Mouse (Mus musculus): ENCODE results near the gene Rps16. TPM values are rescaled to one million over a fixed set of nuclear protein-coding genes. Genes with fewer than 3 reads are reported as not detected.

Gene Rps16
- polyA plus RNA-seq, 1 experiment: 6,019 TPM

GRCm38 (mm10) chr7:28376011-28376771 is 25.7 kb downstream of the Rps16 start:
- TF ChIP-seq CTCF (IDR thresholded peaks at IDR 0.05; ENCODE audit: control insufficient read depth, insufficient read depth, insufficient read length) (no peak), MYOD1 (IDR thresholded peaks at IDR 0.05; ENCODE audit: control insufficient read depth, insufficient read length, low read depth) (no peak), CEBPB (IDR thresholded peaks at IDR 0.05; ENCODE audit: low read depth) (no peak), FOSL1 (IDR thresholded peaks at IDR 0.05; ENCODE audit: insufficient read depth, low read length, poor library complexity, severe bottlenecking) (no peak), USF1 (IDR thresholded peaks at IDR 0.05; ENCODE audit: low read depth) (no peak), MYOG (IDR thresholded peaks at IDR 0.05; ENCODE audit: control insufficient read depth, extremely low read depth, insufficient read length) (no peak), MAX (IDR thresholded peaks at IDR 0.05) (no peak)

GRCm38 (mm10) chr7:28377190-28378065 is 27.0 kb downstream of the Rps16 start:
- Histone ChIP-seq H3K27me3 (ENCODE audit: control insufficient read depth, insufficient read depth, insufficient read length) (no peaks in the 10 kb centered on the region), H3K36me3 (ENCODE audit: control insufficient read depth, insufficient read depth) (no peaks in the 10 kb centered on the region), H3K79me2 (ENCODE audit: control insufficient read depth, insufficient read depth) (peaks cover 28% of the 10 kb centered on the region), H3ac (ENCODE audit: control insufficient read depth, insufficient read length, low read depth) (peak overlapping the region; percentile 94), H3K4me3 (ENCODE audit: insufficient read depth, poor library complexity, severe bottlenecking) (peak overlapping the region; percentile 57), H3K79me3 (ENCODE audit: low read depth) (peaks cover 20% of the 10 kb centered on the region)
- TF ChIP-seq FOSL1 (IDR thresholded peaks at IDR 0.05; ENCODE audit: insufficient read depth, low read length, poor library complexity, severe bottlenecking): no peak
- no peak for TF ChIP-seq MYOG (IDR thresholded peaks at IDR 0.05; ENCODE audit: control insufficient read depth, extremely low read depth, insufficient read length)
- TF ChIP-seq USF1 (IDR thresholded peaks at IDR 0.05; ENCODE audit: low read depth): no peak
- no peak for TF ChIP-seq MYOD1 (IDR thresholded peaks at IDR 0.05; ENCODE audit: control insufficient read depth, insufficient read length, low read depth)
- no peak for TF ChIP-seq CTCF (IDR thresholded peaks at IDR 0.05; ENCODE audit: control insufficient read depth, insufficient read depth, insufficient read length)
- no peak for TF ChIP-seq MAX (IDR thresholded peaks at IDR 0.05)
- TF ChIP-seq CEBPB (IDR thresholded peaks at IDR 0.05; ENCODE audit: low read depth): no peak

More at GRCm38 (mm10) chr7:28376011-28376771, 25.7 kb downstream of the Rps16 start:
- Histone ChIP-seq H3ac (ENCODE audit: control insufficient read depth, insufficient read length, low read depth) (peak overlapping the region; percentile 63), H3K27me3 (ENCODE audit: control insufficient read depth, insufficient read depth, insufficient read length) (no peaks in the 10 kb centered on the region), H3K79me2 (ENCODE audit: control insufficient read depth, insufficient read depth) (peaks cover 38% of the 10 kb centered on the region), H3K36me3 (ENCODE audit: control insufficient read depth, insufficient read depth) (no peaks in the 10 kb centered on the region), H3K4me3 (ENCODE audit: insufficient read depth, poor library complexity, severe bottlenecking) (peak overlapping the region; percentile 25), H3K79me3 (ENCODE audit: low read depth) (peaks cover 24% of the 10 kb centered on the region)

GRCm38 (mm10) chr7:28378066-28378690 is 27.7 kb downstream of the Rps16 start:
- Histone ChIP-seq H3K79me2 (ENCODE audit: control insufficient read depth, insufficient read depth) (peaks cover 28% of the 10 kb centered on the region), H3K36me3 (ENCODE audit: control insufficient read depth, insufficient read depth) (no peaks in the 10 kb centered on the region), H3K79me3 (ENCODE audit: low read depth) (peaks cover 20% of the 10 kb centered on the region), H3K4me3 (ENCODE audit: insufficient read depth, poor library complexity, severe bottlenecking) (peak overlapping the region; percentile 57), H3ac (ENCODE audit: control insufficient read depth, insufficient read length, low read depth) (peak overlapping the region; percentile 94), H3K27me3 (ENCODE audit: control insufficient read depth, insufficient read depth, insufficient read length) (no peaks in the 10 kb centered on the region)
- no peak for TF ChIP-seq MAX (IDR thresholded peaks at IDR 0.05)
- TF ChIP-seq MYOG (IDR thresholded peaks at IDR 0.05; ENCODE audit: control insufficient read depth, extremely low read depth, insufficient read length): no peak
- TF ChIP-seq CTCF (IDR thresholded peaks at IDR 0.05; ENCODE audit: control insufficient read depth, insufficient read depth, insufficient read length): no peak
- TF ChIP-seq CEBPB (IDR thresholded peaks at IDR 0.05; ENCODE audit: low read depth): no peak
- TF ChIP-seq FOSL1 (IDR thresholded peaks at IDR 0.05; ENCODE audit: insufficient read depth, low read length, poor library complexity, severe bottlenecking): no peak
- TF ChIP-seq USF1 (IDR thresholded peaks at IDR 0.05; ENCODE audit: low read depth): no peak
- TF ChIP-seq MYOD1 (IDR thresholded peaks at IDR 0.05; ENCODE audit: control insufficient read depth, insufficient read length, low read depth): no peak

GRCm38 (mm10) chr7:28378769-28379651 is 28.6 kb downstream of the Rps16 start:
- Histone ChIP-seq H3K36me3 (ENCODE audit: control insufficient read depth, insufficient read depth) (no peaks in the 10 kb centered on the region), H3K79me2 (ENCODE audit: control insufficient read depth, insufficient read depth) (peaks cover 28% of the 10 kb centered on the region), H3K4me3 (ENCODE audit: insufficient read depth, poor library complexity, severe bottlenecking) (peak overlapping the region; percentile 57), H3ac (ENCODE audit: control insufficient read depth, insufficient read length, low read depth) (peak overlapping the region; percentile 94), H3K27me3 (ENCODE audit: control insufficient read depth, insufficient read depth, insufficient read length) (no peaks in the 10 kb centered on the region), H3K79me3 (ENCODE audit: low read depth) (peaks cover 20% of the 10 kb centered on the region)
- no peak for TF ChIP-seq MAX (IDR thresholded peaks at IDR 0.05)
- TF ChIP-seq MYOD1 (IDR thresholded peaks at IDR 0.05; ENCODE audit: control insufficient read depth, insufficient read length, low read depth): no peak
- no peak for TF ChIP-seq MYOG (IDR thresholded peaks at IDR 0.05; ENCODE audit: control insufficient read depth, extremely low read depth, insufficient read length)
- TF ChIP-seq CTCF (IDR thresholded peaks at IDR 0.05; ENCODE audit: control insufficient read depth, insufficient read depth, insufficient read length): no peak
- TF ChIP-seq USF1 (IDR thresholded peaks at IDR 0.05; ENCODE audit: low read depth): no peak
- no peak for TF ChIP-seq FOSL1 (IDR thresholded peaks at IDR 0.05; ENCODE audit: insufficient read depth, low read length, poor library complexity, severe bottlenecking)
- no peak for TF ChIP-seq CEBPB (IDR thresholded peaks at IDR 0.05; ENCODE audit: low read depth)
